Mouse (Mus musculus) liver, adult 10 weeks (tissue): ENCODE results near the gene Vmn1r33. TPM values are rescaled to one million over a fixed set of nuclear protein-coding genes. Genes with fewer than 3 reads are reported as not detected.

Source experiments
- polyA plus RNA-seq: library from polyadenylated mRNA; stranded (reverse); fragments of 350-450 nt; fragmentation: Illumina TruSeq; extraction: RNeasy Lipid Tissue Mini Kit (QIAGEN cat#74804); gene quantifications from one replicate; pipeline ENCODE4 v1.2.3, GENCODE M21; 2014; ENCODE audit warnings: low read depth, low replicate concordance

Vmn1r33 gene
- polyA plus RNA-seq: not detected

GRCm38 (mm10) chr6:66618182-66618581, at the start of gene Vmn1r33:
Gene Vmn1r33 (minus strand): TSS chr6:66618282.

GRCm38 (mm10) chr6:66643779-66644178, 25.7 kb upstream of the Vmn1r33 start, which contains the start of gene Vmn1r34:
Gene Vmn1r34 (minus strand): TSS chr6:66643879.

Other genes starting within 250 kb of the Vmn1r33 start
- 9.8 TPM for gene Mad2l1, start 82.9 kb downstream of the Vmn1r33 start, polyA plus RNA-seq
- gene Vmn1r32, start 58.2 kb downstream of the Vmn1r33 start, polyA plus RNA-seq: not detected
- not detected for gene Vmn1r34, start 25.6 kb upstream of the Vmn1r33 start, polyA plus RNA-seq
- gene Vmn1r35, start 67.6 kb upstream of the Vmn1r33 start, polyA plus RNA-seq: not detected
- gene Vmn1r36, start 100.9 kb upstream of the Vmn1r33 start, polyA plus RNA-seq: not detected
- not detected for gene Vmn1r37, start 111.1 kb upstream of the Vmn1r33 start, polyA plus RNA-seq
- not detected for gene Vmn1r38, start 164.3 kb upstream of the Vmn1r33 start, polyA plus RNA-seq
- not detected for gene Vmn1r39, start 192.3 kb upstream of the Vmn1r33 start, polyA plus RNA-seq